30 mouse cellular contexts compared by ENCODE assay signal in genomic region chr19:44076457-44076856, GRCm38 (mm10). TPM values are rescaled to one million over a fixed set of nuclear protein-coding genes. Genes with fewer than 3 reads are reported as not detected.
DNase-seq lines count a peak whose midpoint lies in the region; ATAC-seq and TF ChIP-seq lines count a peak whose summit lies in the region.
"Had no signal": no experiment of that assay in that cellular context is flagged by ENCODE, and none has a peak within 500 bp of the region (broad histone marks: within the 10 kb centered on the region; RNA-seq: fewer than 3 reads in every experiment).

No protein-coding gene starts in this region.

- ATAC-seq in kidney, postnatal 0 days (replicated peaks; ENCODE audit: low FRiP score, low read depth), result peak; percentile 57; the same call in 1 of the 2 replicates
- ATAC-seq in intestine, postnatal 0 days, result no peak
- ATAC-seq: forebrain, embryonic 13.5 days; inflammation-experienced regulatory T-cells, adult 6 months; lung, postnatal 0 days; midbrain, embryonic 15.5 days had no signal

- H3K27me3 ChIP-seq in kidney, postnatal 0 days (ENCODE audit: insufficient read depth, low read length), result no peaks in the 10 kb centered on the region
- no peaks in the 10 kb centered on the region for H3K27me3 ChIP-seq in limb, embryonic 10.5 days (ENCODE audit: low read depth, poor library complexity, severe bottlenecking)
- H3K27me3 ChIP-seq in intestine, postnatal 0 days (replicated peaks; ENCODE audit: control insufficient read depth, insufficient read depth, low read length), result no peaks in the 10 kb centered on the region
- H3K27me3 ChIP-seq: embryonic facial prominence, embryonic 15.5 days; forebrain, embryonic 13.5 days; hindbrain, embryonic 15.5 days; limb, embryonic 15.5 days; liver, embryonic 13.5 days; midbrain, embryonic 15.5 days; neural tube, embryonic 12.5 days had no signal

- H3K36me3 ChIP-seq in kidney, postnatal 0 days (ENCODE audit: insufficient read depth, low read length), result peaks cover 20% of the 10 kb centered on the region
- H3K36me3 ChIP-seq in limb, embryonic 10.5 days, result peaks cover 71% of the 10 kb centered on the region
- H3K36me3 ChIP-seq in intestine, postnatal 0 days (ENCODE audit: control insufficient read depth, insufficient read depth), result peaks cover 52% of the 10 kb centered on the region

- 40% methylated on average over 9 of the region's 9 CpGs for WGBS in kidney, postnatal 0 days
- 71% methylated on average over 9 of the region's 9 CpGs for WGBS in limb, embryonic 10.5 days
- 85% methylated on average over 9 of the region's 9 CpGs for WGBS in intestine, postnatal 0 days

- DNase-seq in kidney, postnatal 0 days (ENCODE audit: low spot score), result peak; percentile 81
- no peak for DNase-seq in kidney, postnatal 25 days
- DNase-seq in embryo, embryonic 9.5 days (ENCODE audit: extremely low spot score), result peak; percentile 8
- no peak for DNase-seq in limb, embryonic 10.5 days (ENCODE audit: low spot score)
- peak; percentile 55 for DNase-seq in mesoderm, embryonic 11.5 days (ENCODE audit: low read depth, low spot score)
- no peak for DNase-seq in cerebellum, adult 9-11 months
- DNase-seq in frontal cortex, adult 2 months (ENCODE audit: extremely low spot score in 1 of 2, low spot score in 1 of 2), result no peak
- DNase-seq: adrenal gland, postnatal 25 days; B cell, adult 2 months; cerebellum, adult 11-12 months; cerebellum, postnatal 10 days; gastrocnemius, adult 2 months; gastrocnemius, postnatal 36 days; heart, postnatal 14 days; kidney, adult 18-20 months; layer of hippocampus, postnatal 36 days; liver, embryonic 13.5 days; lung, adult 18-20 months had no signal

- TF ChIP-seq CTCF in kidney, postnatal 0 days (IDR thresholded peaks at IDR 0.05; ENCODE audit: low read depth), result no peak
- TF ChIP-seq CTCF in intestine, postnatal 0 days (IDR thresholded peaks at IDR 0.05; ENCODE audit: low read depth), result no peak

- H3K9me3 ChIP-seq in kidney, postnatal 0 days (replicated peaks; ENCODE audit: low read length), result no peaks in the 10 kb centered on the region
- no peaks in the 10 kb centered on the region for H3K9me3 ChIP-seq in limb, embryonic 10.5 days (replicated peaks)
- H3K9me3 ChIP-seq in intestine, postnatal 0 days (ENCODE audit: control insufficient read depth), result no peaks in the 10 kb centered on the region
- H3K9me3 ChIP-seq: embryonic facial prominence, embryonic 15.5 days; forebrain, embryonic 13.5 days; hindbrain, embryonic 10.5 days; hindbrain, embryonic 15.5 days; limb, embryonic 15.5 days; liver, embryonic 13.5 days; midbrain, embryonic 10.5 days; midbrain, embryonic 15.5 days; neural tube, embryonic 12.5 days had no signal

- no peak overlapping the region for H3K9ac ChIP-seq in kidney, postnatal 0 days (ENCODE audit: low read depth, low read length)
- no peak overlapping the region for H3K9ac ChIP-seq in intestine, postnatal 0 days (ENCODE audit: low read depth, low read length)
- H3K9ac ChIP-seq: embryonic facial prominence, embryonic 15.5 days; forebrain, embryonic 13.5 days; hindbrain, embryonic 15.5 days; limb, embryonic 15.5 days; liver, embryonic 13.5 days; midbrain, embryonic 15.5 days; neural tube, embryonic 12.5 days had no signal

- no peak overlapping the region for H3K4me3 ChIP-seq in kidney, postnatal 0 days (replicated peaks; ENCODE audit: low read depth, low read length)
- no peak overlapping the region for H3K4me3 ChIP-seq in limb, embryonic 10.5 days
- H3K4me3 ChIP-seq in intestine, postnatal 0 days (ENCODE audit: low read depth, low read length), result no peak overlapping the region
- H3K4me3 ChIP-seq: embryonic facial prominence, embryonic 15.5 days; forebrain, embryonic 13.5 days; gastrocnemius, adult 2 months; hindbrain, embryonic 10.5 days; hindbrain, embryonic 15.5 days; limb, embryonic 15.5 days; liver, embryonic 13.5 days; midbrain, embryonic 10.5 days; midbrain, embryonic 15.5 days; neural tube, embryonic 12.5 days had no signal

- no peak overlapping the region for H3K4me2 ChIP-seq in kidney, postnatal 0 days (ENCODE audit: low read length)
- H3K4me2 ChIP-seq in intestine, postnatal 0 days (replicated peaks; ENCODE audit: low read depth), result no peak overlapping the region
- H3K4me2 ChIP-seq: embryonic facial prominence, embryonic 15.5 days; forebrain, embryonic 13.5 days; hindbrain, embryonic 15.5 days; limb, embryonic 15.5 days; liver, embryonic 13.5 days; midbrain, embryonic 15.5 days; neural tube, embryonic 12.5 days had no signal

- no peaks in the 10 kb centered on the region for H3K4me1 ChIP-seq in kidney, postnatal 0 days (replicated peaks; ENCODE audit: insufficient read depth, low read length)
- H3K4me1 ChIP-seq in limb, embryonic 10.5 days, result peaks cover 5% of the 10 kb centered on the region; the same call in 1 of the 2 replicates
- no peaks in the 10 kb centered on the region for H3K4me1 ChIP-seq in intestine, postnatal 0 days (replicated peaks; ENCODE audit: control insufficient read depth, insufficient read depth, low read length)
- H3K4me1 ChIP-seq: hindbrain, embryonic 10.5 days; hindbrain, embryonic 15.5 days; liver, embryonic 13.5 days; midbrain, embryonic 10.5 days; midbrain, embryonic 15.5 days; neural tube, embryonic 12.5 days had no signal

- H3K27ac ChIP-seq in kidney, postnatal 0 days, result 0 out of 2 replicates have a peak overlapping the region, but pooled peaks have one; percentile 19
- 0 out of 2 replicates have a peak overlapping the region, but pooled peaks have one; percentile 44 for H3K27ac ChIP-seq in limb, embryonic 10.5 days
- H3K27ac ChIP-seq in intestine, postnatal 0 days (ENCODE audit: low read depth, low read length), result no peak overlapping the region
- H3K27ac ChIP-seq: embryonic facial prominence, embryonic 15.5 days; forebrain, embryonic 13.5 days; gastrocnemius, adult 2 months; hindbrain, embryonic 10.5 days; hindbrain, embryonic 15.5 days; limb, embryonic 15.5 days; liver, embryonic 13.5 days; midbrain, embryonic 10.5 days; midbrain, embryonic 15.5 days; neural tube, embryonic 12.5 days had no signal

RNA-seq across cellular contexts. Expression of gene Erlin1, which starts 6.9 kb away (rescaled TPM):
- 44.4 and 47.5 TPM in 2 replicates for polyA plus RNA-seq in kidney, postnatal 0 days (2015; fragmentation: Nextera tagmentation; extraction: Ambion mirVana)
- polyA plus RNA-seq in limb, embryonic 10.5 days (2016; fragmentation: Nextera tagmentation; extraction: Ambion mirVana), result 20.7 and 22.6 TPM in 2 replicates
- polyA plus RNA-seq in frontal cortex, adult 2 months (2012; rRNA removed), result 17.3 and 19.2 TPM in 2 replicates
- polyA plus RNA-seq in intestine, postnatal 0 days (2015; fragmentation: Nextera tagmentation; extraction: Ambion mirVana), result 21.0 and 24.3 TPM in 2 replicates

RNA-seq across cellular contexts. Expression of gene Chuk, which starts 30.8 kb away (rescaled TPM):
- 43.3 and 47.5 TPM in 2 replicates for polyA plus RNA-seq in kidney, postnatal 0 days (2015; fragmentation: Nextera tagmentation; extraction: Ambion mirVana)
- polyA plus RNA-seq in limb, embryonic 10.5 days (2016; fragmentation: Nextera tagmentation; extraction: Ambion mirVana), result 35.9 and 48.2 TPM in 2 replicates
- polyA plus RNA-seq in frontal cortex, adult 2 months (2012; rRNA removed), result 102 and 117 TPM in 2 replicates
- 41.2 and 46.7 TPM in 2 replicates for polyA plus RNA-seq in intestine, postnatal 0 days (2015; fragmentation: Nextera tagmentation; extraction: Ambion mirVana)

RNA-seq across cellular contexts. Expression of gene Cyp2c23, which starts 47.4 kb away (rescaled TPM):
- 1.1 and 1.7 TPM in 2 replicates for polyA plus RNA-seq in kidney, postnatal 0 days (2015; fragmentation: Nextera tagmentation; extraction: Ambion mirVana)
- not detected in 2 replicates for polyA plus RNA-seq in limb, embryonic 10.5 days (2016; fragmentation: Nextera tagmentation; extraction: Ambion mirVana)
- 0.10 and 0.11 TPM in 2 replicates for polyA plus RNA-seq in frontal cortex, adult 2 months (2012; rRNA removed)
- 2.7 and 4.0 TPM in 2 replicates for polyA plus RNA-seq in intestine, postnatal 0 days (2015; fragmentation: Nextera tagmentation; extraction: Ambion mirVana)
- polyA plus RNA-seq: embryonic facial prominence, embryonic 15.5 days; forebrain, embryonic 13.5 days; heart, embryonic 14.5 days; hindbrain, embryonic 10.5 days; hindbrain, embryonic 15.5 days; inflammation-experienced regulatory T-cells, adult 6 months; midbrain, embryonic 10.5 days; midbrain, embryonic 15.5 days; neural tube, embryonic 12.5 days had no signal

RNA-seq across cellular contexts. Expression of gene Cwf19l1, which starts 59.2 kb away (rescaled TPM):
- 23.7 and 24.1 TPM in 2 replicates for polyA plus RNA-seq in kidney, postnatal 0 days (2015; fragmentation: Nextera tagmentation; extraction: Ambion mirVana)
- 41.2 and 46.9 TPM in 2 replicates for polyA plus RNA-seq in limb, embryonic 10.5 days (2016; fragmentation: Nextera tagmentation; extraction: Ambion mirVana)
- 22.5 and 24.6 TPM in 2 replicates for polyA plus RNA-seq in frontal cortex, adult 2 months (2012; rRNA removed)
- 10.7 and 12.5 TPM in 2 replicates for polyA plus RNA-seq in intestine, postnatal 0 days (2015; fragmentation: Nextera tagmentation; extraction: Ambion mirVana)

Comparison
In these comparisons a context has a peak if more than half of its experiments do, and no peak if none do; other contexts are left out.
1. DNase-seq: peak in kidney, postnatal 0 days (single experiment), embryo, embryonic 9.5 days (single experiment) and mesoderm, embryonic 11.5 days (single experiment); none in kidney, postnatal 25 days (0 of 2), limb, embryonic 10.5 days (single experiment), cerebellum, adult 9-11 months (single experiment) and frontal cortex, adult 2 months (0 of 2).